Mouse (Mus musculus) bone marrow macrophage, adult 2 months (primary cell): ENCODE results near the gene Zfp384.

Source experiments
- CTCF ChIP-seq: IDR thresholded peaks from 2 replicates; pipeline ENCODE4 v1.5.1; 2012; ENCODE audit warnings: low read depth, mild to moderate bottlenecking, low read length, moderate library complexity
- POLR2A ChIP-seq: IDR thresholded peaks from 2 replicates; pipeline ENCODE4 v1.6.1; 2012; ENCODE audit warnings: mild to moderate bottlenecking, low read depth, low read length, borderline replicate concordance

GRCm38 (mm10) chr6:125031604-125032003, 22.7 kb downstream of the Zfp384 start:
- TF ChIP-seq CTCF, result no peak
- TF ChIP-seq POLR2A, result no peak
